Mouse (Mus musculus) frontal cortex, adult (tissue): ENCODE measurements at regions not wholly inside any gene's neighbourhood (a gene's known extent, or its start where the extent isn't known, plus 50 kb on each side); places are given as distances from the start of the nearest gene placed in this dataset.
A peak's percentile ranks its signal among the peaks of the same experiment; 100 is the strongest.

ENCODE experiments used
- ATAC-seq: cut with Nextera tagmentation; 2 replicates; pipeline ENCODE4 v1.9.2; 2017; ENCODE audit warnings: mild to moderate bottlenecking, moderate library complexity, mixed read lengths; ENCODE audit not compliant: low TSS enrichment

DNA sequence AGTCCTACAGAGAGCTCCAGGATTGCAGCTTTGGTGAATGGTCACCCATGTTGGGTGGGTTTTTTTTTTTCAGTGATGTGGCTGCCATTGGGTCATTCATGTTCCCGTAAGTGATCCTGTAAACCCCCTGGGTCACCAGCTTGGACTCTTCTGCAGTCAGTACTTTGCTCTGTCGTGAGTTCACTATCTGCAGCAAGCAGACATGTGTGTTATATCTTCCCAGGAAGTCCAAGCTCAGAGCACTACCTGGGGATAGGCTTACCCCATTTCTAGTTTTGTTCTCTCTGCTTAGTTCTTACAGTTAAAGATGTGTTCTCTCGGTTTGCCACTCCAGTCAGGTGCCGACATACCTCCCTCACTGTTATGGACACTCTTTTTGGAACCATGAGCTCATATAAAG lies 143.4 kb upstream of the Hs6st1 start:
- no peak for ATAC-seq

DNA sequence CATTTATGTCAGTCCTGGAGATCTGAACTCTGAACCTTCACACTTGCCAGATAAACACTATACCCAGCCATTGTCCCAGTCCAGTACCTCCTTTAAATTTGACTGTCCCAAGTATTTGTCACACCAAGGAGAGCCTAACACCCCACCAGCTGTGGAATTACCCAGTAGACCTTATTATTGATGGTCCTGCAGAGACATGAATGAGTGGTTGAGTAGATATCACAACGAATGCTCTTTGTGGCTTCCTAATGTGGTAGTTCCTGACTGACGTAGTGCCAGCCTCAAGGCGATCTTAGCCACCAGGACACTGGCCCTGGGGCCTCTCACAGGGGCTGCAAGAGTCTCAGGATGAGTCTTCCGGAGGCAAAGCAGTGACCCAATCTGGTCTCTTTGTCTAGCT lies 142.9 kb upstream of the Hs6st1 start:
- ATAC-seq = no peak

DNA sequence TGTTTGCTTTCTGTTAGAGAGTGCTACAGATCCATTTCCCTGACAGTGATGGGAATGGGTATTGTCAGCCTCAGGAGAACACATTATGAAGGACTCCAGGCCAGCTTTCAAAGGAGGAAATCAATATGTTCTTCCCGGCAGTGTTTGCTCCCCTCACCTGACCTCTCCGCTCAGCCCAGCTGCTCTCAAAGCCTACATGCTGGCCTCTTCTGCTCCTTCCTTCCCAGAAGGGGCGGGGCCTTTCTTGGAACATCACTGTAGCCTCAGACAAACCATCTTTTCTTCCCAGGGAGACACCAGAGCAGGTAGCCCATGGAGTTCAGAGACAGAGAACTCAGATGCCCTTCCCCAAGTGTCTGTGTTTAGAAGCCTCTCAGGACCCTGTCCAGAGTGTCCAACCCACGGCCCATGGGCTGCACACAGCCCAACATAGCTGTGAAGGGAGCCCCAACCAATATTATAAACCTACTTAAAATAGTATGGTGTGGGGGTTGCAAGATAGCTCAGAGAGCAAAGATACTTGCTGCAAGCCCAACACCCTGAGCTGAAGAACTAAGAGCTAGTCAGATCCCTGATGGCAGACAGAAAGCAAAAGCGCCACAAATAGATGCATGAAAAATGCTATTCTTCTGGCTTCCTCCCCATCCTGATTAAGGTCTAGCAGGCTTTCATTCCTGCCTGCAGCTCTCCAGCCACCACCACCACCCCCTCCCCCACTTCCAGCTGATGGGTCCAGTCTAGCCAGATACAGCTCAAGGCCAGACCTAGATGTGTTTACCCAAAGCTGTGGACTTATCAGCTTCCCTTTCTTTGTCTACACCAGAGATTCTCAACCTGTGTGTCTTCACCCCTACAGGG lies 141.8 kb upstream of the Hs6st1 start:
- peak; percentile 59; the same call in 1 of the 2 replicates for ATAC-seq

DNA sequence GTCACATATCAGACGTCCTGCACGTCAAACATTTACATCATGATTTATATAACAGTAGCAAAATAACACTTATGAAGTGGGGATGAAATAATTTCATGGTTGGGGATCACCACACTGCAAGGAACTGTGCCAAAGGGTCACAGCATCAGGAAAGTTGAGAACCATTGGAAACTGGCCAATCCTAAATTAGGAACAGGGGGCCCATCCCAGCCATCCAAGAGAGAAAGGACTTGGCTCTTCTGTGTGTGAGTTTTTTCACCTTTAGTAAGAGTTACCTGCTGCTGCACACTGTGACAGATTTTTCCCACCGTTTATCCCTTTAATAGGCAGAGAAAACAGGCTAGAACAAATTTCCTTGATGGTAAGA lies 141.2 kb upstream of the Hs6st1 start:
- ATAC-seq = no peak

DNA sequence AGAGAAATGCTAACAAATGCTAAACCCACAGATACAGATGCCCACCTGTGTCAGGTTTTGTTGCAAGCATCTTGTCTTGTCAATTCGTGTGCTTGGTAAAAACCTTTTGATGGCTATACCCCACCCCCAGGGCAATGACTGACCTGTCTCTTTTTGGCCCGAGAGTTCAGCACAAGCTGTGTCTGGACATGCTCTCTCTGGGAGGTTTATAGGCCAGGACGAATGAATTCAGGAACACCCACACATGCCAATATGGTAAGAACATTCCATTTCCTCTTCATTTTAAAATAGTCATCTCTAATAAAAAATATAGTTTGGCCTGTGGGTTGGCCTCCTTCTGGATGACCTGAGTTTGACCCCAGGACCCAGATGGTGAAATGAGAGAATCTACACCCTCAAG lies 137.8 kb upstream of the Hs6st1 start:
- ATAC-seq = no peak

DNA sequence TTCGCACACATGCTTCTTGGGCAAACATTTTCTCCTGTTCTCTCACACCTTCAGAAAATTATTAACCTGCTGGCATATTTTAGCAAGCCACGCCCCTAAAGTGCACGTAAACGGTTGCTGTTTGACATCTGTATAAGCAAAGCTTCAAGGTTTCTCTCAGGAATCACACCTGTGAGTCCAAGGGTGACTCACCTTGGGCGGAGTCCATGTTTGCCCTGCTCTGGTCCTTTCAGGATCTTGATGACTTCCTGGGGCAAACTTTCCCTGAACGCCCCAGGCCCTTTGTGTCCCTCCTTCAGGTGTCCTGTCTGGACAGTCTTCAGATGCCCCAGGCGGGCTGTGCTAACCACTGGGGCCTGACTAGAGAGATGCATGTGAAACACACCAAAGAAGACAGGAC lies 137.1 kb upstream of the Hs6st1 start:
- no peak for ATAC-seq

DNA sequence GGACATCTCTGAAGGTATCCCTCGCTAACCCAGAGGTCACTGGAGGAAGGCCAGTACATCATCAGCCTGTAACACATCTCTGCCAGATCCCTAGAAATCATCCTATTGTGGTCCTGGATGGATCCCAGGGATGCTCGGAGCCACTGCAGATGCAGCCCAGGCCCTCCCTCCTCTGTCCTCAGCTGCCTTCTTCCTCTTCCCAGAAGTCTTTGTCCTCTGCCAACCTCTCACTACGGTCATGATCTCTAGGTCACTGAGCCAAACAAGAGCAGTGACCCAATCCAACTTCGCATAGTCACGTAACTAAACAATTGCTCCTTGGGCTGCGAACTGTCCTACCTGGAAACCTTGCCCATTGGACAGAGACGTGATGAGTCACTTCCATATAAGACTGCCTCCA lies 134.7 kb upstream of the Hs6st1 start:
- ATAC-seq = no peak

DNA sequence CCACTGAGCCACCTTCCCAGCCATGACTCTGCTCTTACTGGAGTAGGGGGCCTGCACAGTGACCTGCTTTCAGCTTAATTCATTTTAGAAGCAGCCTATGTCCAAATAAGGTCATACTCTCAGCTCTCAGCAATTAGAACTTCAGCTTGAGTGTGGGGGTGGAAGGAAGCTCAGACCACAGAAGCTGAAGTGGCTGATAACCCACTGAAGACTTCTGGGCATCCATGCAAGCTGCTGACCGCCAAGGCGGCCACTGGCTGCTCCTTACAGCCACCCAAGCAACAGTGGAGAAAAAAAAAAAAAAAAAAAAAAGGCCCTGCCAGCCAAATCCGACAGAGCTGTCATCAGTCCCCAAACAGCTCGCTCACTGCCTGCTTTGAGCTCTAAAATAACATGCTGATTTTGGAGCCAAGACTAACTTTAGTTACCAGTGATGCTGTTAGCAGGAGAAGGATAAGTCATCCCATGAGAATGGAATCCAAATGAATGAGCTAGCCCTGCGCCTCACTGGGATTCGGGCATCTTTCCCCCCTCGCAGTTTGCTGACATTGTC lies 133.0 kb upstream of the Hs6st1 start:
- ATAC-seq = peak; percentile 98

DNA sequence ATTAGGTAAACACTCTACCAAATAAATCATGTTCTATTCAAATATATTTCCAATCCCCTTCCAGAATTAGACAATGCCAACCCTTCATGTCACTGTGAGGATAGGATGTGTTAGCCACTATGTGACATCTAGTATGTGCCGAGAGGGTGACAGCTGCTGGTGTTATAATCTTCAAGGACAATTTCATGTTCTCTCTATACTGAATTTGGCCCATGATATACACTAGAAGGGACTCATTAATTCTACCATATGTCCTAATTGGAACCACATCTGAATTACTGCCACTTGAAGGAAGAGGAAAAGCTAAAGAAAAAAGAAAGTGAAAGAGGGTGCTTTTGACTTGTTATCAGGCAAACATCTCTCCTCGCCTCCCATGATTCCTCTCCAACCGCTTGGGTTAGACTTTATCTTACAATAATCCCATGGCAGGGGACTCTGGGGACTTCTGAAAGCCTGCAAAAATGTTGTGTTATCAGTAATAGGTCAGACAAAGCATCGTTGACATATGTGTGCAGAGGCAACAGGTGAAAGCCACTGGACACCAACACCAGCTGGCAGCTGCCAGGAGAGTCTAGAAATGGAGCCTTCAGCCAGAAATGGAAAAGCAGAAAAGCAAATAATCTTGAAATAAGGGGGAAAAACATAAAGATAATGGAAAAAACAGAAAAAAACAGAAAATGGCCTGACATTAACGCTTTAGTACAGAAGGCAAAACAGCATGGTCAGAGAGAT lies 131.7 kb upstream of the Hs6st1 start:
- no peak for ATAC-seq

DNA sequence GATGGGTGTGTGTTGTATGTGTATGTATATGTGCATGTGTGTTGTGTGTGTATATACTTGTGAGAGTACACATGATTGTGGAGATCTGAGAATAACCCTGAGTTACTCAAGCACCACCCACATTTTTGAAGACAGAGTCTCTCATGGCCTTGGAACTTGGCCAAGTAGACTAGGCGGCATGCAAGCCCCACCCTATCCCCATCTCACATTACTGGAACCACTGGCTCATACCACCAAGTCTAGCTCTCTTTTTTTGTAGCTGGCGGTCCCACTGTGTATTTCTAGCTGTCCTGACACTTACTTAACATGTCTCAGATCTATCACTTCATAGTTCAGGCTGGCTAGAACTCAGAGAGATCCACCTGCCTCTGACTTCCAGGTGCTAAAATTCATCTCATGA lies 128.0 kb upstream of the Hs6st1 start:
- ATAC-seq = no peak

DNA sequence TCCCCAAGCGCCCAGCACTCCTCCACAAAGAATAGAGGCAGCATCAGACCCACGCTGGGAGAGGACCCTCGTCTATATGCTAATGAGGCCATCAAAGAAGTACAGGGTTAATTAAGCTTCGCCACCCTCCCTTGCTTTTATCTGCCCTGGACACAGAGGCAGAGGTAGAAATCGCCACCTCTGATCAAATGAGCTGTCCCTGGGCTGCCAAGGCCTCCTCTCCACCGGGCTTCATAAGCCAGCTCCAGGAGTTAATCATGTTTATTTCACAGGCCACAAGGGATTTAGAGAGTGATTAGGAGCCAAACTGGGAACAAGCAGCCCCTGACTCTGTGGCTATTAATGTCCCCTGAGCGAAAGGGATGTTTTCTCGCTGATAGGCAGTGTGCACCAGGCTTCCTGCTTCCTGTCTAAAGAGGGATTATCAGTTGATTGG lies 126.5 kb upstream of the Hs6st1 start:
- no peak for ATAC-seq

DNA sequence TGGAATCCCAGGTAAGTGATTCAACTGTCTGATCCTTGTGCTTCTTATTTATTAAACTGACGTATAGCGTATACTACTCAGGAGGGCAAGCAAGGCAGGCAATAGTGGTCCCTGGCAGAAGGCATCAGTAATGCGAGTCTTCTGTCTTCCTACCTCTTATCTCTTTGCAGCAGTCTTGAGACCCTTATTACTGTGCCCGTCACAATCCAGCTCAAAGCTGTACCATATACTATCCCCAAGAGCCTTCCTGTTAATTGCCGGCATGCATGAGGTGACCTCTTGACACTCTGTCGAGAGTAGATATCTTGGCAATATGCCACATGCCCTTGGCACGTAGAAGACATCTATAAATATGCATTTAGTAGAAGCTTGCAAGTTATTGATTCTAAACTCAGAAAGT lies 126.0 kb upstream of the Hs6st1 start:
- no peak for ATAC-seq

DNA sequence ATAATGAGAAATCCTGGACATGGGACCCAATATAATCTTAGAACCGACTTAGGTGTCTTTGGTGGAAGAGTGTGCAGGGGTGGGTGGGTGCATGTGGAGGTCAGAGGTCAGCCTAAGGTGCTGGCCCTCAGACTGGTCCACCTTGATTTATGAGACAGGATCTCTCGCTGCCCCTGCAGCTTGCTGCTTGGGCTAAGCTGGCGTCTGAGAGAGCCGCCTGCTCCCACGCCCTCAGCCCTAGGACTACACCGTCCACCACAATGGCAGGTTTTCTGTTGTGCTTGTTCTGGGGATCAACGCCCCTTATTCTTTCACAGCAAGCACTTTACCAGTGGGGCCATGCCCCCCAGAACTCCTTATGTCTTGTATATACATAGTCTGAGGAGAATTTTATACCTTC lies 124.4 kb upstream of the Hs6st1 start:
- ATAC-seq = no peak

DNA sequence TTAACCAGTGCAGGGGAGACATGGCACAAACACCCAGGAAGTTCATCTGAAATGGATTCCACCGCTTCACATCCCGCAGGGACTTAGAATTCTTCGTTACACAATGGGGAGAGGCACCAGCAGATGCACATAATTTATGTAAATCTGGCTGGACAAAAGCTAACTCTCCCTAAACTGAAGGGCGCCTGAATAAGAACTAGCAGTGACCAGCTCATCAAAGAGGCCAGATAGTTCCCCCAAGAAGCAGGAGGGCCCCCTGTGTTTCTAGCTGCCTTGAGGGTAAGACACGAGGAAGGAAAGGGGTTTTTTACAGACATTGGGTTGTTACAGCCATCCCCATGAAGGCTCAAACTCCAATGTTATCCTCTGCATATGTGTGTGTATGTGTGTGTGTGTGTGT lies 123.8 kb upstream of the Hs6st1 start:
- ATAC-seq = no peak

DNA sequence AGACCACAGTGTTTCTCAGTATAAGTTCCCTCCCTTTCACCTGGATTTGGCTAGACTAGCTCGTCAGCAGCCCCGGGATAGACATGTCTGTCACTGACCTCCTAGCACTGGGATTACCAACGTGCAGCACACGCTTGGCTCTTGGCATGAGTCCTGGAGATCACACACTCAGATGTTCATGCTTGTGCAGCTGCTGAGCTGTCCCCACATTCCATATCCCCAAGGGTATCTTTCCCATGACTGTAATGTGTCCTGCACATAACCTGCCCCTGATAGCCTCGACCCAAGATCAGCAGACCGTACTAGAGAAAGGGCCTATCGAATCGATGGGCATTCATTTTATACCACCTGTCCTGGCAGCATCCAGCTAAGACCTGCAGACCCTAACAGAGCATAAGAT lies 123.4 kb upstream of the Hs6st1 start:
- ATAC-seq = no peak

DNA sequence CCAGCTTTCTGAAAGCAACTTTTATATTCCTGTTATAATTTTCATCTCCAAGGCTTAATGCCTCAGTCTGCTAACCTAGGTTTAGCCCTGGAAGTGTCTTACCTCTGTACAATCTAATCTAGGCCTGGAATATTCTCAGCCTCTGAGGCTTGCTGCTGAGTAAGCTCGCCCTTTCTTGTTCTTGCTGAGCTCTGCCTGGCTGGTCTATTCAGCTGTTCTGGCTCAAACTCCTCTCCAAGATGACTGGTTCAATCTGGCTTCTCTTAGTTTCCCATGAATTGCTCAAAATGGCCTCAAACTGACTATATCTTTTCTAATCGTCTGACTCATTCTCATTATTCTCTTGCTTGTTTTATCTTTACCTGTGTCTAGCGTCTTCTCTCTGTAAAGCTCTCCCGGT lies 122.6 kb upstream of the Hs6st1 start:
- ATAC-seq = peak; percentile 55

DNA sequence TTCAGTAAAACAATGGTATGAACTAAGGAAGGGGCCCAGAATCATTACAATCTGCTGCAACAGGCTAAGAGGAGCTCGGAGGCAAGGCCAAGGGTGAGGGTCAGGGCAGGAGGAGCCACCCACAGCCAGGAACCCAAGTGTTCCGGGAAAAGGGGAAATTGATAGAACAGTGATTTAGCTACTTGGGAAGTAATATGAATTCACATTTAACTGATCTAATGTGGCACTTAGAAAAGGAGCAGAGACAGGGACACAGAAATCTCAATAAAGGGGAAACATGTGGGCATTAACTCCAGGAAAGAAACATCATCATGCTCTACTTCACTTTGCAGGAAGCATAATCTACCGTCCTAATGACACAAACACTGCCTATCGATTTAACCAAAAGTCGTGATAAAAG lies 120.1 kb upstream of the Hs6st1 start:
- no peak for ATAC-seq

DNA sequence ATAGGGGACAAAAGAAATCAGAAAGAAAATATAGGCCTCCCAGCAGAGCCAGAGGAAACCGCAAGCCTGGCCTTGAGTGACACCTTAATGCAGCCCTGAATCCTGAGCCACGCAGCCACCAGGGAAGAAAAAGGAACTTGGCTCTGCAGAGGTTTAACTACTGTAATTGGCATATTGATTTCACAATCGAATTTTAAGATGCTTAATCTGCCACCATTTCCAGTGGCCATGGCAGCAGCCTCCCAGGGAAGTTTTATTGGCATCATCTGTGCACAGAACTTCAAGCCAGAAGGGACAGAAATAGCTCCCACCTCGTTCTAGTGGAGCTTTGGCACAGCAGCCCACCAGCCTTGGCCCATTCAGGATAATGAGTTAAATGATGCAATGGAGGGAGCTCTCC lies 117.1 kb upstream of the Hs6st1 start:
- peak; percentile 89 for ATAC-seq

DNA sequence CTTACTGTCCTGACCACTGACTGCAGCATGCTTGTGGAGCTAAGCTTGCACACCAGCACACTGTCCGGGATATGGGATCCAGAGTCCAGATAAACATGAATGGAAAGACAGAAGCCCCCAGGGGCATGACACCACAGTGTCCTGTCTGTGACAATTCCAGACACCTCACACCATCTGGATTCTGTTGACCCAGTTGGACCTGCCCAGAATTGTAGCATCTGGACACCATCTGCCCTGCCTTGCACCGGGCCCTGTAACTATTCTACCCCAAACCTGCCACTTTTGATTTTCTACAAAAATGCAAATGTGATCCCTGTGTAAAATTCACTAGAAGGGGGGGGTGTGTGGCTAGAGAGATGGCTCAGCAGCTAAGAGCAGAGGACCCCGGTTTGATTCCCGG lies 114.5 kb upstream of the Hs6st1 start:
- ATAC-seq = no peak

DNA sequence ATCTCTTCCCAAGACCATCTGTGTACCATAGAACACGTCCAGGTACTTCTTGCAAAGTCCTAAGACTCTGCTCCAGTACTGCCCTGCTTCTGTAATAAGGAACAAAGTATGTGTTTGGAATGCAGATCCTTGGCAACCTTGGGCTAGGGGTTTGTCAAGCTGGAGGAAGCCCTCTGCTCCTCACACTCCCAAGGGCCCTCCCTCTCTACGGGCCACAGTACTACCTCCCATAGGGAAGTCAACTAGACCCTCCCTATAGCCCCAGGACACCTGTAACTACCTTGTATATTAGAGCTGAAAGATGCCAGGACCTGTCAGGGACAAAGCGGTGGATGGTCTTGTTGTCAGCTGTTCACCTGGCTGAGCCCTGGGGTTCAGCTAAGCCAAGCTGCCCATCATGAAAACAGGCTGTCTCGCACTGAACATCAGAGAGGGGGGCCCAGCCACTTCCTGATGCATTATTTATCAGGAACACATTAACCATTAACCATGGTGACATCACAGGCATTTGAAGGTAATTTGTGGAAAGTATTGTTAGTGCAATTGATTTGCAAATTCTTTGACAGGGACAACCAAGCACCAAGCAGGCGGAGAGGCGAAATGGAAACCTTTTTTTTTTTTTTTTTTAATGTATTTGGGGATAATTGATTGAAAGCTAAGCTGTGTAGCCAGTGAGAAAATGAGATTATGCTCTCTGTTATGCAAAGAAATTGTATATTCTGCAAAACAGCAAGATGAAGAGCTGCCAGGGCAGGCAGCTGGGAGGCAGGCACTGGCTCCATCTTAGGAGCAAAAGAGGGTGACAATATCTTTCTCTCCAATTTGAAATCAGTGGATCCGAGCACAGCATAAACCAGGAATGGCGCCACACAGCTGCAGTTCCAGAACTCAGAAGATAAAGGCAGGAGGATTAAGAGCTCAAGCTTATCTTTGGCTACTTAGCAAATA lies 110.5 kb upstream of the Hs6st1 start:
- ATAC-seq = peak; percentile 41; the same call in 1 of the 2 replicates

DNA sequence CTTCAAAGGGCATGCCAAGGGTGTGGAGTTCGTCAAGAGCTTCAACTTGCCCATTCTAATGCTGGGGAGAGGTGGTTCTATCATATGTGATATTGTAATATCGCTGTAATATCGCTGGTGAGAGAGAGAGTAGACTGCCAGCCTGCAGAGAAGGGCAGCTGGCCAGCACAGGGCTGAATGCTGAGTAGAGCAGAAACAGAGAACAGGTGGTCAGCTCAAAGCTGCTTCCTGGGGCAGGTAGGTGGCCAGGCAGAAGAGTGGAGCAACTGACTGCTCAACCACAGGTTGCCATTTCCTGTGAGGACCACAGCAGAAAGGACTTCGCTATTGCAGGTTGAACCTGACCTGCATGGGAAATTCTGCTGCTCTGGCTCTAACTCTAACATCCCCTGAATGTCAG lies 108.5 kb upstream of the Hs6st1 start:
- no peak for ATAC-seq

DNA sequence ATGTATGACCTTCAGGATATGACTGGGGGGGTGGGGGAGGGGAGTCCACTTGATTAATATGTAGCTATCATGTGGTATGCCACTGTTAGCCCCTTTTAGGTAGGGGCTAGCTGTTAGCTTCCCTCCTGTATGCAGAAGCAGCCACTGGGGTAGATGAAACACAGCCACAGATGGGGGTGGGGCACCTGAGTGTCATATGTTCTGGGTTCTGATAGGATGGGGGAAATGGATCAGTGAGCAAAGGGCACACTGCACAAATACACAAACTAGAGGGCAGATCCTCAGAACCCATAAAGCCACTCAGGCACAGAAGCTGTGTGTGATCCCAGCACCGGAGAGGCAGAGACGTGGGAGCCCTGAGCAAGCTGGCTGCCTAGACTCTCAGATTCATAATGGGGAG lies 107.4 kb upstream of the Hs6st1 start:
- no peak for ATAC-seq
